Comparison of ENCODE assay signal across 13 mouse cellular contexts in the genomic region with DNA sequence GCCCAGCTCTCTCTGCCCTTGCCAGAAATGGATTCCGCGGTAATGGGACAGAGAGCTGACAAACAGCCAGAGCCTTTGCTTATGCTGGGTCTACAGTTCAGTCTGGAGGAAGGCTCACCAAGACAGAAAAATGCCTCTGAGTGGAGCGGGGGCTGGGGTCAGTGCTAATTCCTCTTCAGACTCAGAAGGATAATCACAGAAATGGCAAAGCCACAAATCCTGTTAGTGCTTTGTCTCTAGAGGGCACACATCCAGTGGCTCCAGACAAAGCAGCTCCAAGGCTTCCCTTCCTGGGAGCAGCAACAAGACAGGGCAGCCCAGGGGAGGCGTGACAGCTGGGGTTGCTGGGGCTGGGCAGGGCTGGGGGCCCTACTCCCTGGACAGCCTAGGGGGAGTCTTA. TPM values are rescaled to one million over a fixed set of nuclear protein-coding genes. Genes with fewer than 3 reads are reported as not detected.
DNase-seq lines count a peak whose midpoint lies in the region; ATAC-seq and TF ChIP-seq lines count a peak whose summit lies in the region.
"Had no signal": no experiment of that assay in that cellular context is flagged by ENCODE, and none has a peak within 500 bp of the region (broad histone marks: within the 10 kb centered on the region; RNA-seq: fewer than 3 reads in every experiment).

No protein-coding gene starts in this region.

- no peak for ATAC-seq in forebrain, embryonic 13.5 days
- peak; percentile 28 for ATAC-seq in lung, embryonic 16.5 days (ENCODE audit: low read depth)
- no peak for ATAC-seq in intestine, postnatal 0 days
- peak; percentile 38; the same call in 1 of the 2 replicates for ATAC-seq in stomach, embryonic 16.5 days (ENCODE audit: insufficient read depth, low FRiP score)
- no peak for ATAC-seq in frontal cortex, adult (ENCODE audit: low TSS enrichment)

- TF ChIP-seq CTCF in intestine, postnatal 0 days (IDR thresholded peaks at IDR 0.05; ENCODE audit: low read depth), result peak; percentile 16; the same call in 1 of the 2 replicates

- no peak overlapping the region for H3K4me2 ChIP-seq in forebrain, embryonic 13.5 days
- no peak overlapping the region for H3K4me2 ChIP-seq in lung, embryonic 16.5 days (ENCODE audit: low read depth, low read length)
- H3K4me2 ChIP-seq in intestine, postnatal 0 days (replicated peaks; ENCODE audit: low read depth), result no peak overlapping the region
- no peak overlapping the region for H3K4me2 ChIP-seq in stomach, embryonic 16.5 days (ENCODE audit: low read depth, low read length)
- H3K4me2 ChIP-seq: heart, embryonic 11.5 days; liver, embryonic 13.5 days had no signal

- H3K9ac ChIP-seq in forebrain, embryonic 13.5 days, result no peak overlapping the region
- H3K9ac ChIP-seq in lung, embryonic 16.5 days (ENCODE audit: low read length), result no peak overlapping the region
- no peak overlapping the region for H3K9ac ChIP-seq in intestine, postnatal 0 days (ENCODE audit: low read depth, low read length)
- no peak overlapping the region for H3K9ac ChIP-seq in stomach, embryonic 16.5 days (ENCODE audit: low read length)
- H3K9ac ChIP-seq: liver, embryonic 13.5 days had no signal

- no peak for DNase-seq in forebrain, embryonic 10.5 days (ENCODE audit: extremely low spot score, low spot score)
- DNase-seq in lung, adult 18-20 months, result no peak
- no peak for DNase-seq in spleen, postnatal 10 days (ENCODE audit: low spot score in 2 of 2)
- DNase-seq: cerebellum, adult 9-10 months; liver, embryonic 13.5 days; right cerebral cortex, postnatal 4 days had no signal

- H3K27ac ChIP-seq in forebrain, embryonic 10.5 days, result peak overlapping the region; percentile 56; the same call in 1 of the 2 replicates
- no peak overlapping the region for H3K27ac ChIP-seq in forebrain, embryonic 13.5 days
- no peak overlapping the region for H3K27ac ChIP-seq in lung, embryonic 16.5 days (ENCODE audit: low read length)
- H3K27ac ChIP-seq in intestine, postnatal 0 days (ENCODE audit: low read depth, low read length), result no peak overlapping the region
- peak overlapping the region; percentile 21; the same call in 1 of the 2 replicates for H3K27ac ChIP-seq in stomach, embryonic 16.5 days (ENCODE audit: low read length)
- H3K27ac ChIP-seq: liver, embryonic 13.5 days had no signal

- WGBS in forebrain, embryonic 10.5 days, result 35% methylated on average over 4 of the region's 4 CpGs
- 24% methylated on average over 4 of the region's 4 CpGs for WGBS in forebrain, embryonic 13.5 days
- 46% methylated on average over 4 of the region's 4 CpGs for WGBS in lung, embryonic 16.5 days
- WGBS in intestine, postnatal 0 days, result 50% methylated on average over 4 of the region's 4 CpGs
- WGBS in stomach, embryonic 16.5 days, result 45% methylated on average over 4 of the region's 4 CpGs

- no peak overlapping the region for H3K4me3 ChIP-seq in forebrain, embryonic 10.5 days
- H3K4me3 ChIP-seq in forebrain, embryonic 13.5 days, result no peak overlapping the region
- H3K4me3 ChIP-seq in lung, embryonic 16.5 days (ENCODE audit: low read length), result no peak overlapping the region
- no peak overlapping the region for H3K4me3 ChIP-seq in intestine, postnatal 0 days (ENCODE audit: low read depth, low read length)
- no peak overlapping the region for H3K4me3 ChIP-seq in stomach, embryonic 16.5 days (replicated peaks; ENCODE audit: low read length)
- H3K4me3 ChIP-seq: liver, embryonic 13.5 days had no signal

- H3K27me3 ChIP-seq in forebrain, embryonic 10.5 days (ENCODE audit: poor library complexity, severe bottlenecking), result peaks cover 85% of the 10 kb centered on the region
- peaks cover 20% of the 10 kb centered on the region; the same call in 1 of the 2 replicates for H3K27me3 ChIP-seq in forebrain, embryonic 13.5 days
- no peaks in the 10 kb centered on the region for H3K27me3 ChIP-seq in lung, embryonic 16.5 days (ENCODE audit: control insufficient read depth, insufficient read depth, low read depth, low read length)
- no peaks in the 10 kb centered on the region for H3K27me3 ChIP-seq in intestine, postnatal 0 days (replicated peaks; ENCODE audit: control insufficient read depth, insufficient read depth, low read length)
- no peaks in the 10 kb centered on the region for H3K27me3 ChIP-seq in stomach, embryonic 16.5 days (ENCODE audit: control insufficient read depth, insufficient read depth, low read length)

- H3K36me3 ChIP-seq in forebrain, embryonic 10.5 days (replicated peaks), result no peaks in the 10 kb centered on the region
- H3K36me3 ChIP-seq in forebrain, embryonic 13.5 days (ENCODE audit: poor library complexity, severe bottlenecking), result no peaks in the 10 kb centered on the region
- H3K36me3 ChIP-seq in lung, embryonic 16.5 days (ENCODE audit: control insufficient read depth, insufficient read depth, low read length), result no peaks in the 10 kb centered on the region
- H3K36me3 ChIP-seq in intestine, postnatal 0 days (ENCODE audit: control insufficient read depth, insufficient read depth), result no peaks in the 10 kb centered on the region
- no peaks in the 10 kb centered on the region for H3K36me3 ChIP-seq in stomach, embryonic 16.5 days (ENCODE audit: control insufficient read depth, insufficient read depth, low read length)
- H3K36me3 ChIP-seq: G1E; liver, embryonic 13.5 days had no signal

- no peaks in the 10 kb centered on the region for H3K9me3 ChIP-seq in forebrain, embryonic 10.5 days
- no peaks in the 10 kb centered on the region for H3K9me3 ChIP-seq in forebrain, embryonic 13.5 days (replicated peaks)
- H3K9me3 ChIP-seq in lung, embryonic 16.5 days (ENCODE audit: control insufficient read depth, low read length), result no peaks in the 10 kb centered on the region
- no peaks in the 10 kb centered on the region for H3K9me3 ChIP-seq in intestine, postnatal 0 days (ENCODE audit: control insufficient read depth)
- H3K9me3 ChIP-seq in stomach, embryonic 16.5 days (replicated peaks; ENCODE audit: control insufficient read depth, low read length), result no peaks in the 10 kb centered on the region
- H3K9me3 ChIP-seq: G1E; liver, embryonic 13.5 days had no signal

- peaks cover 28% of the 10 kb centered on the region for H3K4me1 ChIP-seq in forebrain, embryonic 10.5 days
- peaks cover 24% of the 10 kb centered on the region for H3K4me1 ChIP-seq in forebrain, embryonic 13.5 days
- peaks cover 19% of the 10 kb centered on the region for H3K4me1 ChIP-seq in lung, embryonic 16.5 days (replicated peaks; ENCODE audit: control insufficient read depth, insufficient read depth, low read length)
- peaks cover 10% of the 10 kb centered on the region; the same call in 1 of the 2 replicates for H3K4me1 ChIP-seq in intestine, postnatal 0 days (replicated peaks; ENCODE audit: control insufficient read depth, insufficient read depth, low read length)
- peaks cover 25% of the 10 kb centered on the region for H3K4me1 ChIP-seq in stomach, embryonic 16.5 days (ENCODE audit: control insufficient read depth, insufficient read depth, low read length)

RNA-seq across cellular contexts. Expression of a gene that starts 9.5 kb away (rescaled TPM):
- polyA plus RNA-seq in forebrain, embryonic 10.5 days (2016; fragmentation: Nextera tagmentation; extraction: Ambion mirVana), result 7.7 and 7.8 TPM in 2 replicates
- polyA plus RNA-seq in forebrain, embryonic 13.5 days (2015; fragmentation: Nextera tagmentation; extraction: Ambion mirVana), result 4.3 and 4.9 TPM in 2 replicates
- 11.3 TPM in 2 replicates for polyA plus RNA-seq in lung, embryonic 16.5 days (2015; fragmentation: Nextera tagmentation; extraction: Ambion mirVana)
- 9.0 and 10.2 TPM in 2 replicates for polyA plus RNA-seq in intestine, postnatal 0 days (2015; fragmentation: Nextera tagmentation; extraction: Ambion mirVana)
- polyA plus RNA-seq in stomach, embryonic 16.5 days (2015; fragmentation: Nextera tagmentation; extraction: Ambion mirVana), result 11.9 and 12.4 TPM in 2 replicates
- polyA plus RNA-seq: G1E had no signal

Comparison
In these comparisons a context has a peak if more than half of its experiments do, and no peak if none do; other contexts are left out.
1. H3K27ac ChIP-seq: peak in forebrain, embryonic 10.5 days (single experiment) and stomach, embryonic 16.5 days (single experiment); none in forebrain, embryonic 13.5 days (single experiment), lung, embryonic 16.5 days (single experiment) and intestine, postnatal 0 days (single experiment).
2. ATAC-seq: peak in lung, embryonic 16.5 days (single experiment) and stomach, embryonic 16.5 days (single experiment); none in forebrain, embryonic 13.5 days (single experiment), intestine, postnatal 0 days (single experiment) and frontal cortex, adult (single experiment).